Mouse (Mus musculus) cerebellum, adult 2 months (tissue): ENCODE measurements at regions not wholly inside any gene's neighbourhood (a gene's known extent, or its start where the extent isn't known, plus 50 kb on each side); places are given as distances from the start of the nearest gene placed in this dataset.

Experiments used
- DNase-seq, 2 experiments: peaks; one replicate each; pipeline ENCODE4 v3.0.0; 2021
- H3K27ac ChIP-seq: fragments of 200-500 bp; 2 replicates; pipeline ENCODE4 v1.5.1; 2012; ENCODE audit warnings: low read length, control low read depth, inconsistent platforms; ENCODE audit not compliant: insufficient read depth
- H3K27me3 ChIP-seq: fragments of 200-500 bp; 2 replicates; pipeline ENCODE4 v1.6.1; 2012; ENCODE audit warnings: inconsistent platforms, mild to moderate bottlenecking, low read length, moderate library complexity; ENCODE audit not compliant: control insufficient read depth, insufficient read depth
- H3K4me1 ChIP-seq: fragments of 200-500 bp; 2 replicates; pipeline ENCODE4 v1.6.1; 2011; ENCODE audit warnings: low read length; ENCODE audit not compliant: control insufficient read depth, insufficient read depth
- H3K4me3 ChIP-seq: fragments of 200-500 bp; replicated peaks from 2 replicates; pipeline ENCODE3; 2011; ENCODE audit warnings: mild to moderate bottlenecking, low read depth, low read length, control low read depth; ENCODE audit not compliant: insufficient read depth
- CTCF ChIP-seq: fragments of 200-500 bp; IDR thresholded peaks from 2 replicates; pipeline ENCODE4 v1.5.1; 2011; ENCODE audit warnings: low read depth, mild to moderate bottlenecking, control low read depth, low read length, moderate library complexity, borderline replicate concordance; ENCODE audit not compliant: insufficient read depth
- POLR2A ChIP-seq: fragments of 200-500 bp; IDR thresholded peaks from 2 replicates; pipeline ENCODE4 v1.6.1; 2011; ENCODE audit warnings: low read length, control low read depth, borderline replicate concordance; ENCODE audit not compliant: insufficient read depth
- WGBS: fragments of 180-500 bp; shearing (Covaris S2); methylation state at CpG from one replicate; pipeline ENCODE4 v1.1.7; 2018; 5-methylcytosine and 5-hydroxymethylcytosine counted together

DNA sequence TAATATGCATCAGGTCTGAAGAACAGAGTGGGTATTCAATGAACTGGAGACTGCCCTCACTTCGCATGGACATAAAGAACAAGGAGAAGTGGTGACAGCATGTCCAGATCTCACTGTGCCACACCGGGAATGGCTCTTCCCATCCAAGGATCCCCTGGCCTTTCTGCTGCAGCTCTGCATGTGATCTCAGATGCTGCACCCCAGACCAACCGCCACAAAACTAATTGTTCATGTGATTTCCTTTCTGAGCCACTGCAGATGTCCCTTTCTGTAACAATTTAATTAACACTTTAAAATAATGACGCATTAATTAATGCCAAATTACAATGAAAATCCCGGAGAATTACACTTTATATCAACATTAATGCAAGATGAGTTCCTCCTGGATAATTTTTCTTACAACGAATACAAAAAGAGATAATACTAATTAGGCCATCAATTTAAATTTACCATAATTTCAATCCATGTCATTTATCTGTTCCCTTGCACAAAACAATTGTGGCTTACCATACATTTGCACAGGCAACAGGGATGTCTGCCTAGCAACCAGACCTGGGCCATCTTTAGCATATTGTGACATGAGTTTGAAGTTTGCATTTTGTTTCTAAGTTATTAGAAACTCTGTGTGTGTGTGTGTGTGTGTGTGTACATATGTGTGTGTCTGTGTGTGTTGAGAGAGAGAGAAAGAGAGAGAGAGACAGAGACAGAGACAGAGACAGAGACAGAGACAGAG is 630.9 kb upstream of the Pkn2 start:
- no peak overlapping the region for H3K4me3 ChIP-seq
- no peak for DNase-seq
- TF ChIP-seq POLR2A, result no peak
- TF ChIP-seq CTCF, result no peak
- no peaks in the 10 kb centered on the region for H3K27me3 ChIP-seq
- 48% methylated on average over 6 of the region's 6 CpGs for WGBS
- no peaks in the 10 kb centered on the region for H3K4me1 ChIP-seq
- no peak overlapping the region for H3K27ac ChIP-seq

DNA sequence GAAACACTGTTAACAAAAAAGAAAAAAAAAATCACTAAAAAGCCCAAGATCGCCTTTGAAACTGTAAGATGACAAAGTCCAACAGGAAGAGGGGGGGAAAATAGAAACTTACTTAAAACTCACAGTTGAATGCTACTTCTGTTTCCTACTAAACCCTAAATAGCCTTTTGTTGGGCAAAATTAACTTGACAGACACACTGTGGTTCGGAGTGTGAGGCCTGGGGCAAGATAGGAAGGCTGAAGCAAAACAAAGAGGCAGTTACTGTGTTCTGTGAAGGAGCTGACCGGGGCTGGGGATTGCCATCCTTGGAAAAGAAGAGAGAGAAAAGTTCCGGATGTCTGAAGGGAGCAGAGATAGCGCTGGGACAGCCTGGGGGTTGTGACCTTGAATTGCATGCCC is 627.7 kb upstream of the Pkn2 start:
- Histone ChIP-seq H3K27ac (no peak overlapping the region), H3K4me3 (no peak overlapping the region), H3K27me3 (no peaks in the 10 kb centered on the region), H3K4me1 (no peaks in the 10 kb centered on the region)
- DNase-seq, result no peak
- TF ChIP-seq POLR2A, result no peak
- 78% methylated on average over 5 of the region's 5 CpGs for WGBS

DNA sequence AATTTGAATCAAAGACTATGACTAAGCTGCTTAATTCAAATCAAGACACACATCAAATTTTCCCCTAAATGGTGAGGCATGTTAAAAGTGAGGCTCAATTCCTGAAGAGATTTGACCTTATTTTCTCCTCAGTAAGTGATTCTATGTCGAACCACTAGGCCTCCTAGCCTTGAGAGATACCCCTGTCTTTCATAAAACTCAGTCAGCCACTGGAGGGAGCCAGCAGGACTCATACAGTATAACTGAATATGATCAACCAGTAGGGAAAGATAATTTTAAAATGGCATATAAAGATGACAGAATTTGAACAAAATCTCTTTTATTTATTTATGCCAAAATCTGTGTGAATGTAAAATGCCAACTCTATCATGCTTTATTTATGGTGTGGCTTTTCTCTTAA is 626.5 kb upstream of the Pkn2 start:
- Histone ChIP-seq H3K4me1 (no peaks in the 10 kb centered on the region), H3K27me3 (no peaks in the 10 kb centered on the region), H3K4me3 (no peak overlapping the region), H3K27ac (no peak overlapping the region)
- no peak for TF ChIP-seq CTCF
- no peak for TF ChIP-seq POLR2A
- WGBS, result 45% methylated on average over 1 of the region's 1 CpGs
- DNase-seq, result peak in 1 of 2 experiments; percentile 14

DNA sequence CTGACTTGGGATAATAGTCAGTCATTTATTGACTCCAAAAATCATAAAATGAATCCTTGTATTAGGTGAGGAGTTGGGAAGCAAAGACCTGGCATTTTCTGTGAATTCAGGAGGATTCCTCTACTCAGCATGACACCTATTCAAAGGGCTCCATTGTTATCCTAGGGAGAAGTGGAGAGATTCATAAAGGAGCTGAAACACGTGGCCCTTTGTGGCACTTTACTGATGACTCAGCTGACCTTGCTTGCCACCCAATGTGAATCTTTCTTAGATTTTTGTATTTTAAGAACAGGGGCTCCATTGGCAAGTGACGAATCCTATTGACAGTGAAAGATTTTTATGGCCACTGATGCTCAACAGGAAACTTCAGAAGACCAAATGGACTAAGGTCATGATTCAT is 619.2 kb upstream of the Pkn2 start:
- Histone ChIP-seq H3K27me3 (no peaks in the 10 kb centered on the region), H3K4me1 (no peaks in the 10 kb centered on the region), H3K4me3 (no peak overlapping the region), H3K27ac (no peak overlapping the region)
- no peak for DNase-seq
- no peak for TF ChIP-seq POLR2A
- no peak for TF ChIP-seq CTCF
- 41% methylated on average over 2 of the region's 2 CpGs for WGBS

DNA sequence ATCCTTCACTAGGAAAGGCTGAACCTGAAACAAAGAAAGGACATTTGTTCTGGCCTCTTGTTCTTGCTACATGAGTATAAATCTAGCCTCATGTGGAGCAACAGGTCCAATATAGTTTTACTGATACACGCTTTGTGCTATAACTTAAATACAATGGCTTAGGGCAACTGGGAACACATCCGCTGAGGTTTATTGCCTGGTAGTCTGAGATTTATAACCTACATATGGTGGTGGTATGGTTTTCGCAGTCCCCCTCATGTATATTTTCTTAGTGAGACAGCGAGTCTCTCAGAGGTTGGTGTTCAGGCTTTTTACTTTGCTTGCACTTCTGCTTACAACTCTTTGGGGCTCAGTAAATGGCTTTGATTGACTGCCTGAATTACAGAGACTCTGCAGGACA is 613.6 kb upstream of the Pkn2 start:
- Histone ChIP-seq H3K27ac (no peak overlapping the region), H3K4me1 (no peaks in the 10 kb centered on the region), H3K4me3 (no peak overlapping the region), H3K27me3 (no peaks in the 10 kb centered on the region; the same call in 1 of the 2 replicates)
- 96% methylated on average over 4 of the region's 4 CpGs for WGBS
- no peak for DNase-seq
- TF ChIP-seq POLR2A, result no peak
- no peak for TF ChIP-seq CTCF

DNA sequence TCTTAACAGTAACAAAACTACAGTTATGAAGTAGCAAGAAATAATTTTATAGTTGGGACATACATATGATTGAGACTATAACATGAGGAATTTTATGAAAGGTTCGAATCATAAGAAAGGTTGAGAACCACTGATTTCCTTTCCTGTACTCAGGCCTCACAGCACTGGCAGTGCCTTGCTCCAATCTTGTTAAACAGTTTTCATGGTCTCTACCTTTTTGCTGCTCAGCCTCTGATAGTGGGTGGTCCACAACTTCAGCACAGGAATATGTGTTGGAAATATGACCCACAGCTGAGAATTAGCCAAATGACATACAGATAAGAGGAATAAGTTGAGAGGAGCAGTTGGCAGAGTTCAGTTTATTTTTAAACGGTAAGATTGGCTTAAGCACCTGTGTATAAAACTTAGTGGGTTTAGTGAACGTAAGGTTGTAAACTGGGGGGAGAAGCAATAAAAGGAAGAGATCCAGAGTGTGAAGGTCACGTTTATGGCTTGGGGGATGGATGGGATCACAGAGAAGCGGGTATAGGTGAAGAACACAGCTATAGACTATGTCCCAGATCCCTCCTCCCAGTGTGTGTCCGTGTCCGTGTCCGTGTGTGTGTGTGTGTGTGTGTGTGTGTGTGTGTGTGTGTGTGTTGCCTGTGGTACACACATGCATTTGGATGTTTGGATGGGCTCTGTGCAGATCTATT is 596.3 kb upstream of the Pkn2 start:
- H3K27ac ChIP-seq, result no peak overlapping the region
- no peak for DNase-seq
- H3K4me1 ChIP-seq, result no peaks in the 10 kb centered on the region
- no peak for TF ChIP-seq POLR2A
- no peak for TF ChIP-seq CTCF
- no peaks in the 10 kb centered on the region for H3K27me3 ChIP-seq
- WGBS, result 85% methylated on average over 8 of the region's 8 CpGs
- H3K4me3 ChIP-seq, result no peak overlapping the region

DNA sequence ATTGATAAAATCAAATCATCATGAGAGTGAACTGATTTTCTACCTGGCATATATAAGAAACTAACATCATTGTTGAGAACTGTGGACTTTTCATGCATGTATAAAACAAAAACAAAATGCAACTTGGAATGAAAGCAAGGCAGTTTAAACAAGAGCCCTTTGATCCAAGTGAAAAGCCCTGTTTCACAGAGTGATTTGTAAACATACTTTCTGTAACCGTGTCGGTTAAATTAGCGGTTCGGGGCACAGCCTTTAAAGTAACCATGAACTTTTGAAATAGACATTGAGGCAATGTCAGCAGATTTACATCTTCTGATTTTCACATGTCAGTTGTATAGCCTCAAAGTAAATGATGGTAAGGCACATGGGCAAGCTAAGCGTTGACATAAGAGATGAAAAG is 593.7 kb upstream of the Pkn2 start:
- no peak for TF ChIP-seq CTCF
- TF ChIP-seq POLR2A, result no peak
- no peaks in the 10 kb centered on the region for H3K27me3 ChIP-seq
- DNase-seq, result no peak
- H3K27ac ChIP-seq, result no peak overlapping the region
- no peak overlapping the region for H3K4me3 ChIP-seq
- 39% methylated on average over 5 of the region's 5 CpGs for WGBS
- H3K4me1 ChIP-seq, result no peaks in the 10 kb centered on the region
